Mouse (Mus musculus) liver, adult (tissue): Measurements from ENCODE around the gene Smoc2.

Experiments
- GATA4 ChIP-seq: IDR thresholded peaks from 2 replicates; pipeline ENCODE4 v1.6.1; 2014; ENCODE audit warnings: mild to moderate bottlenecking, low read length; ENCODE audit not compliant: insufficient replicate concordance

Smoc2 gene

DNA sequence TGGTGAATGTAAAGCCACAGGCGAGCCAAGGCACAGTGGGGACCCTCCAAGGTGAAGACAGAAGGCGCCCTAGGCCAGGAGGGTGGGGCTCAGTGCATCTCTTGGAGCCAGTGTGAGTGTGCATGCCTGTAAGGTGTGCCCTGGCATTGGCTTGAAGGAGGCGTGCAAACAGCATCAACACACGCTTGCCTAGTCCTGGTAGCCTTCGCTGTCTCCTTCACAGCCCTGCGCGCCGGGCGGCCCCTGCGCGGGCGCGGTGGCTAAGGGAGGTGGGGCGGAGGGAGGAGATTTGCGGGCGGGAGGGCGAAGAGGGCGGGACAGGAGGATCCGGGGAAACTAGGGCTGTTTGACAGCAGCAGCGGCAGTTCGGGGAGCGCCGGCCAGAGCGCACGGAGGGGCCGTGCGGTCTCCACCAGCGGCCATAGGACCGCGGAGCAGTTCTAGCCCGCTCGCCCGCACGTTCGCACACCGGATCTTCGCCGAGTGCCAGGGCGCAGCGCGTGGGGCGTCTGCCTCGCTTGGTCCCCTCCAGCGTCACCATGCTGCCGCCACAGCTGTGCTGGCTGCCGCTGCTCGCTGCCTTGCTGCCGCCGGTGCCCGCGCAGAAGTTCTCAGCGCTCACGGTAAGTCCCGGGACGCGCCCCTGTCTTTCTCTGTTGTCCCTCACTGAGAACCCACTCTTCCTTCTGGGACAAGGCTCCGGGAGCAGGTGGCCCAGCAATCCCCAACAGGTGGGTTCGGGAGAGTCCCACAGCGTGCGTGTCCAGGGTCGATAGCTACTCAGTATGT is at the start of gene Smoc2:
Smoc2 (plus strand) TSS at position 330 of the 789 bp plus-strand sequence.
- no peak for TF ChIP-seq GATA4

DNA sequence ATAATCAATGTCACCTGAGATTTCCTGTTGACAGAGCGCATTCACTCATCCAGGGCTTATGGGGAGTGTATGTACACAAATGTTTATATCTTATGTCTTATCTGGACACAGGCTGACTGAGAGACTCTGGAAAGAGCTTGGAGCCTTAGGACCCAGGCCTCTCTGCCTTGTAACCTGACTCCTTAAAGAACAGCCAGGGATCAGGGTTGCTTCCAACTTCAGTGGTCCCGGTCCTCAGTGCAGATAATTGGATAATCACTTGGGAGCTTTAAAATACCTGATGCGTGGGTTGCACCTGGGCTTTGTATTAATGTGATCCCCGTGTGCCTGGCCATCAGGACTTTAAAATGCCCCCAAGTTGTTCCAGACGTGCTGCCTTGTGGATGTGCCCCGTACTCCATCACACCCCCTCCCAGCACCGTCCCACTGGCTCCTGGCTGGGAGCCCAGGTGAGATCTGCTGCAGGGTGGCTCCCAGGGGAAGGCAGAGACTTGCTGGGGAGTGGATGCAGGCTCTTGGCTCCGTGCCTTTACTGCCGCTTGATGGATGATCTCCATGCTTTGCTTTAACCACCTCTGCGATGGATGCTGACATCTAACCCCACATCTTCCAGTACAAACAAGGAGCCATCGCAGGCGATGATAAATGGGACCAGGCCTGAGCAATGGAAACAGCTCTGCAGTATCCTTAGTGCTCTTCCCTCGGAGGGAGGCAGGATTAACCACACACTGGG is 48.4 kb upstream of the Smoc2 start:
- no peak for TF ChIP-seq GATA4

DNA sequence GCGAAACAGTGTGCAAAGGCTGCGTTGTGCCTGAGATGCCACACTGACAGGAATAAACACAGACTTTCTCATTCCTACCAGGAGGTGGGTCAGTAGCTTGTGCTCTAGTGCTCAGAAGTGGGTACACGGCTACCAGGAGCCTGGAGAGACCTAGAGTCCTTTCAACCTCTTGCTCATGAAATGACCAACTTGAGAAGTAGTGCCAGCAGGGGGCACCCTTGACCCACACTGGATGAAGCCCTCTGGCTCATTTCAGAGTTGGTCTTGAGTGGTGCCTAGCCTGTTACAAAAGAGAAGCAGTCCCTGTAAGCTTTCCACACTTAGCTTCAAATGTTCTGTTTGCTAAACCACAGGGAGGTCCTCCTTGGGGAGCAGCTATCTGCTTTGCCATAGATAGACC is 46.7 kb upstream of the Smoc2 start:
- no peak for TF ChIP-seq GATA4

DNA sequence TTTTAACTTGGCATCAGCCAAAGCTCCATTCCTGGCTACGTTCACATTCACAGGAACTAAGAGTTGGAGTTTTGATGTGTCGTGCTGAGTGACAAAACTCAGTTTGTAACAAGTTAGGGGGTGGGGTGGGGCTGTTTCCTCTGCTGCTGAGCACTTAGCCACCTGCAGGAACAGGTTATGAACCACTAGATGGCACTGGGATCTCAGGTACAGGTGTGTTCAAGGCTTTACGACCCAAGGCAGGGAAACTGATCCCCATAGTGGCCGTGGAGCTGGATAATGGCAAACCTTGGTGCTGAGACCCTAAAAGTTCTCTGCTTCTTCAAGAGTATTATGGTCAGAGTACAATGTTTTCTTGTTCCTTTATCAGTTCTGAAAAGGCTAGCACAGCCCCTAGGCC is 45.6 kb upstream of the Smoc2 start:
- TF ChIP-seq GATA4, result no peak

DNA sequence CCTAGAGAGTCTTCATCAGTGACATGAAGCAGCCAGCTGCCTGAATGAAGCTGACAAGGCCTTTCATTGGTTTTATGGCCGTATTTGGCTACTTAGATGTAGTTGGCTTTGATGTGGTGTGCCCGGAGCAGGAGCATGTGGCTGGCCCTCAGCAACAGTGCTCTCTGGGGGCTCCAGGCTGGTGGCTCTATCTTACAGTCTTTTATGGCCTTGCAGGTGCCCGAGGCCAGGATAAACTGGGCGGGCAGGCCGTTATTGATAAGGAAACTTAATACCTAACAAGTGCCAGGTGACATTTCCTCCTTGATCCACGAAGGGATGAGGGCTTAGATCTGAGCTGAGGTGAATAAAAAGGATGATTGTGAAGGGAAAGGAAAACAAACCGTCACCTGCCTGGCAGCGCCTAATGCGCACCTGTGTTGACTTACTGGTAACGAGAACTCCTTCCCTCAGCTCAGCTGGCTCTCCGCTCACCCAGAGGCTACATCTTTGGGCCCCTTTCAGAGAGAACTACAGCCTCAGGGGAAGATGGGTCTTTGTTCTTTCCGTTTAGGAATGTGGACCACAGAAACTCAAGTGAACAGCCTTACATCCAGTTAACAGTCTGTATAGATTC is 44.4 kb upstream of the Smoc2 start:
- no peak for TF ChIP-seq GATA4

DNA sequence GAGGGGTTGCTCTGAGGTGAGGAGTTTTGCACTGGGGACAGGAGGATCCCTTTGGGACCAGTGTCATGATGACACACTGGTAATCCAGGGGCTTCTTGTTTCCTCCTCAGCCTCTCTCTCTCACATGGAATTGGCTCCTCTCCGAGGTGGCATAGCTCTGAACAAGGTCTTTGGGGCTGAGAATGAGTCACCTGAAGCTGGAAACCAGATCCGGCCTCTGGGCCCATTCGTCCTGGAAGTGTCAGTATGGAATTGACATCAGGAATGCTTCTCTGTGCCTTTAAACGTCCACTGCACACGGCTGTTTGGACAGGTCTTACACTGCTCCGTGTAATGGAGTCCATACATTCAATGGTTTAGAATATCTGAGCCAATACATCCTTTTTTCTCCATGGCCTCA is 42.2 kb upstream of the Smoc2 start:
- no peak for TF ChIP-seq GATA4

DNA sequence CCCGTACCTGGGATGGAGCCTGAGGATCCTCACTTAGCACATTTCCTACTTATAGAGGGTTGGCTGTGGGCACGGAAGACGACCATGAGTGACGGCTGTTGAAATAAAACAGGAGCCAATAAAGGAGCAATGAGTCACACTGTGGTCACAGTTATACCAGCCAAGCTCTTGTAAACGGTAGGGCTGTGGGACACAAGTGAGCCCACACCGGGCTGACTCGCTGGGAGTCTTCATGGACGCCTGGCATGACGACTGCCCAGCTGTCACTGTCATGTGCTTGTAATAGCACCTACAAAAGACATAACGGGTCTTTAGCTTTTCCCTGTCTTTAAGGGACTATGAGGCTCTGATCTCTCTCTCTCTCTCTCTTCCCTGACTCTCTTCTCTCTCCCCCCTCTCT is 39.3 kb upstream of the Smoc2 start:
- TF ChIP-seq GATA4, result no peak

DNA sequence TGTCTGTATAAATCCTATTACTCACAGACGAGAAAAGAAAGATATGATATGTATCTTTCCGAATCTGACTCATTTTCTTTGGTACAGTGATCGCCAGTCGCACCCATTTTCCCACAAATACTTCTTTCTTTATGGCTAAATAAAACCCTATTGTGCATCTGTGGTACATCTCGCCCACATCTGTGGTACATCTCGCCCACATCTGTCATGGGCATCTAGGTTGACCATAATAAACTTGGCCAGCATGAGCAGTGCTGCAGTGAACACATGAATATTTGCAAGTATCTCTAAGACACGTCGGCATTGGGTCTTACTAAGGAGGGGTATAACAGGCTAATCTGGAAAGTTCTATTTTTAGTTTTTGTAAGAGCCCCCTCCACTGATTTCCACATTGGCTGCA is 36.7 kb upstream of the Smoc2 start:
- TF ChIP-seq GATA4, result no peak

DNA sequence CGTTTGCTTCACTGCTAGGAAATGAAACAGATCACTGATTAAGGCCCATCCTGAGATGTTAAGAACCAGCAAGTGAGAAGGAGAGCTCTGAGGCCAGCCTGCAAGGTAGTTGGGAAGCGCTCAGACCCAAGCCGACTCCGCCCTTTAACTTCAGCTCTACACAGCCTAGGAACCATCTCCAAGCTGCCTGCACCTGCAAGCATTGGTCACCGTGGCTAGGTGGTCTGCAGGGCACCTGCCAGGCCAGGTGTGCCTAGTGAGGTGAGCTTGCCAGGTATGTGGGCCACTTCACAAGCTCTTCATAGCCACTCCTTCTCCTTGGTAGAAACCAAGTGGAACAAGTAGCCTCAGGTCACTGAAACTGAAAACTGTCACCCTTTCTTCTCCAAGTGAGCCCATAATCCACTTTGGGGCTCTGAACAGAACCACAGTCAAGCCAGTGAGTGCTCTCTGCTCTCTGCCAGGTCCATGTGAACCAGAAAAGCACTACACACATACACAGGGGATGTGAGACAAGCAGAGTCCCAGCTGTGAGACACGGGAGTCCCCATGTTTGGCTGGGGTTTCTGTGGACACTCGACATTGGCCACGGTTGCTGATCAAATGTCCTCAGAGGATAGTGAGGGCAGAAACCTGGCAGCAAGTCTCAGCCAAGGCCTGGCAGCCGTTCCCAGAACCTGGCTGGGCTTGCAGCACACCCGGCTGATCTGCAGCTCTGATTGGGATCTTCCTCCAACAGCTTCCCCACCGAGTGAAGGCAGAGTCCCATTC is 34.9 kb upstream of the Smoc2 start:
- no peak for TF ChIP-seq GATA4

DNA sequence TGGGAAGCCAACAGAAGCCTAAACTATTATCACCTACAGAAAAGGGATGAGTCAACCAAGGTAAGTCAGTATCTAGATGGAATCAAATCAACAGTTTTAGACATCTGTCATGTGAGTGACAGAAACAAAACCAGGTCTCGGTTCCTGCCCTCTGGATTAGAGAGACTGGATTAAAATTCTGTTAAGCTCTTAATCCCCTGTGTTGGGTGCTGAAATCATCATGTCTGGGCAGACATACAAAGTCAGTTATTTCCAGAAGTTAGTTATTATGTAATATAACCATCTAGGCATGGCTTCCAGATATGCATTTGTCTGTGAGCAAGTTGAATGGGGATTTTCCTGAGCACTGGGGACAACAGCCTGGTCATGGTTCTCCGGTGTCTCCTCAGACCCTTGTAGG is 33.0 kb upstream of the Smoc2 start:
- TF ChIP-seq GATA4, result no peak

DNA sequence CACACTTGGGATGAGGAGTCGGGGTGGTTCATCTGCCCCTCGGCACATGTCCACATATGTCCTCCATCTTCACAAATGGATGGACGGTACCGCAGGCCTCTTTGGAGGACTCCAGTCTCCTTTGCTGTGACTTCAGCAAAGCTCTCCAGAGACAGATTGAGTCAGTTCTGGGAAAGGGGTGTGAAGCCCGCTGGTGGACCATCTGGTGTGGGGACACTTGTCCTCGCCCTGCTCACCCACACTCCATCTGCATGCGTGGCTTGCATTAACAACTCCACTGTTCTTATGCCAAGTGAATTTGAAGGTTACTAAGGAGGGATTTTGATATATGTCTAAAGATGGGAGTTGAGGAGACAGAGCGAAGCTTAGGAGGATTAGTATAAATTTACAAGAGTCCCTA is 31.4 kb upstream of the Smoc2 start:
- TF ChIP-seq GATA4, result no peak

DNA sequence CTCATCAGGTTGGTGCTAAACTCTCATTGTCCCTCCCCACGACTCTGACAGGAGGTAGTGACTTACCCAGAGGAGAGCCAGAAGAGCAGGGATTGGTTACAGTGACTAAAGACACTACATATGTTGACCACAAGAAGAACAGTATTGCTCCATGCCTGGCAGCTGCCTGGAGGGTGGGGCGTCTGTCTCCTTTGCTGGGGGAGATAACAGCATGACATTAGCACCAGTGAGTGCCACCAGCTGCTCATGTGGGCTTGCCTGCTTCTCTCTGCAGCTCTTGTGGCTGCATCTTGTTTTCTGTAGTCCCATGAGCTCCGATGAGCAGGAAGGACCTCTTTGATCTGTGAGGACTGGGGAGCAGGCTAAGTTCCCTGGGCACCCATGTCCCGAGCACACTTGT is 29.7 kb upstream of the Smoc2 start:
- TF ChIP-seq GATA4, result no peak

DNA sequence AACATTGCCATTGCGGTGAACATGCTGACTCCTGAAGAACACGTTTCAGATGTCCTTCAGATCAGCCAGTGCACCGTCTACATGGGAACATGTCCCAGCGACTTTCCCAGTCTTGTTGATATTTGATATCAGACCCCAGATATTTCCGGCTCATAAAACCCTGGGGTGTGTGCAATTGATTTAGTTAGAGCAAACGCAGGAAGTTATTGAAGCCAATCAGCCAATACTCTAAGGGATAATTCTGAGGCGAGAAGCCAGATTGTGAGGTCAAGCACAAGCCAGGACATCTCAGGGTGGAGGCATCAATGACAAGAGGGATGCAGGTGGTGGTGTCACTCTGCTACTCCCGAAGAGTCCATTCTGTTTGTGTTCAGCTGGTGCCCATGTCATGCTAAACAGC is 28.9 kb upstream of the Smoc2 start:
- no peak for TF ChIP-seq GATA4

DNA sequence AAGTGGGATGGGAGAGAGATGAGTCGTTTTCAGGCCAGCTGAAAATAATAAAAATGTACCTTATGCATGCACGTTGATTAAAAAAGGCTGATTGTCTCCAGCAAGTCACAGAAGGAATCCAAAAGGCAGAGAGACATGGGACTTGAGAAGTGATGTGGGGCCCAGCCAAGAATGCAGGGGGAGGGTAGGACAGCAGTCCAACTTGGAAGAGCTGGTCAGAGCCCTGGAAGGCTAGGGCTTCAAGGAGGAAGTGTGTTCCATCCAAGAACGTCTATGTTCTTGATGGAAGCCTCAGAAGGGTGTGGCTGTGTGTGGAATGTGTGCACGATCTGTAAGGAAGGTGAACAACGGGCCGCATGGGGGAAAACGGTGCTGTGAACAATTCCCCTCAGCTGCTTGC is 26.9 kb upstream of the Smoc2 start:
- TF ChIP-seq GATA4, result no peak

DNA sequence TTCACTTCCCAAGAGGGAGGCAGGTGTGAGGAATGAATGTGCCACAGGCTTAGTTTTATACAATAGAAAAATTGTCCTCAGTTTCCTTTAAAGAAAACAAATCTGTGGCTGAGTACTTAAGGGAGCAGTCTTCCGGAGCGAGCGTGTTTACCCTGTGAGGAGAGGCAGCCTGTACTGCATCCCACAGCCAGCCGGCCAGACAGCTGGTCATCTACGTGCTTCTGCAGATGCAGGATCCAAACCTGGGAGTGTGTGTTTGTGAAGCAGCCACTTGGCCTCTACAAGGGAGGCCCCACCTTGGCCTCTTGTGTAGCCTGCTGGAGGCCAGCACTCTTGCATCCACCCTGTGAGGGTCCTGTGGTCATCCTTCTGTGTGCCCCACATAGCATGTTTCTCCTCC is 24.7 kb upstream of the Smoc2 start:
- no peak for TF ChIP-seq GATA4
